Mouse (Mus musculus) regulatory T cell (primary cell): ENCODE results near the gene Dppa2.
"Not testable (repeated sequence)": the region's sequence is repeated elsewhere in the genome, so short reads cannot be mapped to it uniquely, and the experiment has no call there.

ENCODE experiments used
- in situ Hi-C: fragments of 300-600 bp; cut with MboI, MseI; formaldehyde crosslinking; loops from one replicate; pipeline ENCODE4 v1.15.1; 2025; ENCODE audit warnings: high pct_unique_total_duplicates

Gene Dppa2

DNA sequence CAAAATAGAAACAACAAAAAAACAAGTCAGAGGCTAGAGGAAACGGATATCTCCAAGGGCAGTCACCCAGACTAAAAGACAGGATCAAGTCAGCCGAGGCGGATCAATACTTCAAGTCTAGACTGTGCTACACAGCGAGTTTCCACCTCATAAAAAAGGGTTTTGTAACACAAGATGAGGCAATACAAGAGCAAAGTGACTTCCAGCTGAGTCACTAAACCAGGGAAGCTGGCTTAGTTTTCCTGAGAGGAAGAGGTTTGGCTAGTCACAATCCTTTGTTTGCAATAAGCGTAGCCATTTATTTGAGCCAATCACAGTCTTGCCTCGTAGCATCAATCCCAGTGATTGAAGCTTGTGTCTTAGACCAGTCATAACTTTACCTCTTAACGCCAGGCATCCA, at the start of gene Dppa2:
TSS of gene Dppa2 (plus strand) at position 400 of the 400 bp plus-strand sequence.
- in situ Hi-C loops = no loop called here

DNA sequence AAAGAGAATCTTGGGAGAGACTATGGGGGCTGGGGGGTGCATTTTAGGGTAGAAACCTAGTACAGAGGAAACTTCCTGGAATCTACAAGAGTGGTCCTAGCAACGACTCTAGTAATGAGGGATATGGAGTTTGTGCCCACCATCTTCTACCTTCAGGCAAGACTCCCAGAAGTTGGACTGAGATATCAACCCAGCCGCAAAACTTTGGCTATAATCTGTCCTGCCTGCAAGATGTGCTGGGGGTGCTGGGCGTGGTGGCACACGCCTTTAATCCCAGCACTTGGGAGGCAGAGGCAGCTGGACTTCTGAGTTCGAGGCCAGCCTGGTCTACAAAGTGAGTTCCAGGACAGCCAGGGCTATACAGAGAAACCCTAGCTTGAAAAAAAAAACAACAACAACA, 49.1 kb upstream of the Dppa2 start:
- in situ Hi-C loops = no loop called here

DNA sequence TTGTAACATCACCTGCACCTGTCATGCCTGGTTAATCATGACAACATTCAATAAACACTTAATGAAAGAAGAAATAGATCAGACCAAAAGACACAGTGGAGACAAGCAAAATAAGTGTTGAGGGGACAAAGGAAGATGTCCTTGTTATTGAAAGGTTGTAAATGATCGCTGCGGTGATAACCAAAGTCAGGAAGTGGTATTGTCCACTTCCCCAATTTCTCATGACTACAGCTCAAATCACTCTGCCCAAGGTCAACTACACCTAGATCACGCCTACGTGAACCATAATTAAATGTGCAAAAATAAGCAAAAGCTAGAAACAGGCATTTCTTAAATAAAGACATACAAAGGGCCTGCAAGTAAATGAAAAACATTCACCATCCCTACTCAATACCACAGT, 44.2 kb upstream of the Dppa2 start:
- in situ Hi-C loops = no loop called here

DNA sequence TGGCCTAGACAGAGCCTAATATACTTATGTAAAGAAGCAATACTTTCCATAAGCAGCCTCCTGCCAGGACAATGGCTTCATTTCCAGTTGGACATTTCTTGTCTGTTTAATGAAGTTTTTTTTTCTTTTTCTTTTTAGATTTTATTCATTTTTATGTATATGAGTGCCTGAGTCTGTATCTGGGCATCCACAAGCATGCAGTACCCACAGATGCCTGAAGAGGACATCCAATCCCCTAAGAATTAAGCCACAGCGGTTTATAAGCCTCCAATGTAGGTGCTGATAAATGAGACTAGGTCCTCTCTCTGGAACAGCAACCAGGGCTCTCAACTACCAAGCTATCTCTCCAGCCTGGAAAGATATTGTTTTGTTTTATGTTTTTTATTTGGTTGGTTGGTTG, 40.8 kb upstream of the Dppa2 start:
- in situ Hi-C loops = no loop called here

DNA sequence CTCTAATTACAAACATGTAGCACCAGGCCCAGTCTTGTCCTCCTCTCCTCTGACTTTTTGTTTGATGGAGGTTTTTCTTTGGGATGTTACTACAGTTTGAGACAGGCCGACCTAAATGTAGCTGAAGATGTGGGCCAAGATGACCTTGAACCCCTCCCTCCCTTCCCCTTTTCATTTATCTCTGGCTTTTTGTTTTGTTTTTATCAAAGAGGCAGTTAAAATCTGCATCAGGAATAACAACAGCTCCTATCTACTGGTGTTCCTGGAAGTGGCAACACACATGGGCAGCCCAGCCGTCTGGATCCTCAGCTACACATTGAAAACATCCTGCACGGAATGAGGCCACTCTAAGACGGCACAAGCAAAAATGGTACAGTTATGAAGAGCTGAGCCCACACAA, 37.9 kb upstream of the Dppa2 start:
- in situ Hi-C loops = no loop called here

DNA sequence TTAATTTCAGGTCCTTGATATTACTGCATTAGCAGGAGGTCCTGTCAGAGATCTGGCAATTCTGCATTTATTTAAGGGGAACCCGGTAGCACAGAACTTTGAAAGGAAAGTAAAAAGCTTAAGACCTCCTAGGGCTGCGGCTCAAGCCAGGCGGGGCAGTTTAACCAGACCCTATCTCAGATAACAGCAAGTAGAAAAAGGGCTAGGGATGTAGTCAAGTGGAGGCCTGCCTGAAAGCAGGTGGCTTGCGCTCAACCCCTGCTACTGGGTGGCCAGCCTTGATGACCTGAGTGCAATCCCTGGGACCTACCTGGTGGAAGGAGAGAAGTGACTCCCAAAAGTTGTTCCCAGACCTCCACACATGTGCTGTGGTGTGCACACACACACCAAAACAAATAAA, 26.8 kb upstream of the Dppa2 start:
- in situ Hi-C loops = no loop called here

DNA sequence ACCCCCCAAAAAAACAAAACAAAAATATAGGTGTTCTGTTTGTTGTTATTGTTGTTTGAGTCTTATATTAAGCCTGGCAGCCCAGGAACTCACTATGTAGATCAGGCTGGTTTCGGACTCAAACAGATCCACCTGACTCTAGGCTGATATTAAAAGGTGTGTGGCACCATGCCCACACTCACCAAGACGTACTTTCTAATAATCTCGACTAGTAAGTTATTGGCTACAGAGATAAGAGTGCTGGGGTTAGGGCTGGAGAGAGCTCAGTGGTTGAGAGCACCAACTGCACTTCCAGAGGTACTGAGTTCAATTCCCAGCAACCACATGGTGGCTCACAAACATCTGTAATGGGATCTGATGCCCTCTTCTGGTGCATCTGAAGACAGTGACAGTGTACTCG, 22.8 kb upstream of the Dppa2 start:
- in situ Hi-C loops = loop anchor here (10.0 kb wide), 1 partner anchor 816 kb away; no protein-coding TSS in a partner anchor

DNA sequence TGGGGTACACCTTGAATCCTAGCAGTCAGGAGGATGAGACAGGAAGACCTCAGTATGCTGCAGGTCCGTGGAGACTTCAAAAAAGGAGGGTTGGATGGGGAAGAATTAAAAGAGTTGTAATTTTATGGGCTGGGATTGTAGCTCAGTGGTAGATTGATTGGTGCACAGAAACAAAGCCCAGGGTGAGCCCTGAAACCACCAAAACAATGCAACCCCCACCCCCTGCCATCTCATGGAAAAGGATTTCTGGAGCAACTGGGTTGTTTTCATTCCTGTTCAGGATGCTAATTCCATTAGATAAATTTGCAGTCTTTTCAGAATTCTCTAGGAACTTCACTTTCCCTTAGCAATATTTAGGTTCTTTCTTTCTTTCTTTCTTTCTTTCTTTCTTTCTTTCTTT, 20.9 kb upstream of the Dppa2 start:
- in situ Hi-C loops = loop anchor here (10.0 kb wide), 1 partner anchor 818 kb away; no protein-coding TSS in a partner anchor

DNA sequence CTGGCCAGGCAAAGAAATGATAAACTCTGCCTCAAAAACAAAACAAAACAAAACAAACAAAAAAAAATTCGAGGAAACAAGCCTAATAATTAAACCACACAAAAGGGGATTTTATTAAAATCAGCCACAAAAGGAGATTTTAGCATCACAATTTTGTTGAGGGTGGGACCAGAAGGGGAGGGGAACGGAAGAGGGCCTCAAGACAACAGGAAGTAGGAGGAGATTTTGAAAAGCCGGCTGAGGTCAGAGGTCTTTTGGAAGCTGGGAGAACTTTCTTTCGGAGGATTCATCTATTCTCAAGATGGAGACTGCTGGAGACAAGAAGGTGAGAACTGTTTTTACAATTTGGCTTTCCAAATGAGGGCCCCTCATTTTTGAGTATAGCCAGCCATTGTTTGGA, 20.2 kb upstream of the Dppa2 start, which contains the start of gene Dppa4:
TSS of gene Dppa4 (plus strand) at position 217 of the 400 bp plus-strand sequence.
- in situ Hi-C loops = loop anchor here (10.0 kb wide), 1 partner anchor 819 kb away; no protein-coding TSS in a partner anchor

DNA sequence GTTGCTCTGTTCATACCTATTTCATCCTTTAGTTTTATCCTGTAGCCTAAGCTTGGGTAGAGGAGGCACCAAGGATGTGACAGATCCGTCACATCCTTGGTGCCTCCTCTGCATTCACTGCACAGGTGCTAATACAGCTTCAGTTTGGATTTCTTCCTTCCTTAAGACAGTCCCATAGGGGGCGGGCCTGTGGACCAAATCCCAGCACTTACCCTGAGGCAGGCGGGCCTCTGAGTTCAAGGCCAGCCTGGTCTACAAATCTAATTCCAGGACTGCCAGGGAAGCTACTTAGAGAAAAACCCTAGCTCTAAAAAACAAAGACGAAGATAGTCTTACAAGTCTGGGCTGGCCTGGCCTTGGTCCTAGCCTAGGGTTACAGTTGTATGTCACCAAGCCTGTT, 18.2 kb upstream of the Dppa2 start:
- in situ Hi-C loops = loop anchor here (10.0 kb wide), 1 partner anchor 821 kb away; no protein-coding TSS in a partner anchor

DNA sequence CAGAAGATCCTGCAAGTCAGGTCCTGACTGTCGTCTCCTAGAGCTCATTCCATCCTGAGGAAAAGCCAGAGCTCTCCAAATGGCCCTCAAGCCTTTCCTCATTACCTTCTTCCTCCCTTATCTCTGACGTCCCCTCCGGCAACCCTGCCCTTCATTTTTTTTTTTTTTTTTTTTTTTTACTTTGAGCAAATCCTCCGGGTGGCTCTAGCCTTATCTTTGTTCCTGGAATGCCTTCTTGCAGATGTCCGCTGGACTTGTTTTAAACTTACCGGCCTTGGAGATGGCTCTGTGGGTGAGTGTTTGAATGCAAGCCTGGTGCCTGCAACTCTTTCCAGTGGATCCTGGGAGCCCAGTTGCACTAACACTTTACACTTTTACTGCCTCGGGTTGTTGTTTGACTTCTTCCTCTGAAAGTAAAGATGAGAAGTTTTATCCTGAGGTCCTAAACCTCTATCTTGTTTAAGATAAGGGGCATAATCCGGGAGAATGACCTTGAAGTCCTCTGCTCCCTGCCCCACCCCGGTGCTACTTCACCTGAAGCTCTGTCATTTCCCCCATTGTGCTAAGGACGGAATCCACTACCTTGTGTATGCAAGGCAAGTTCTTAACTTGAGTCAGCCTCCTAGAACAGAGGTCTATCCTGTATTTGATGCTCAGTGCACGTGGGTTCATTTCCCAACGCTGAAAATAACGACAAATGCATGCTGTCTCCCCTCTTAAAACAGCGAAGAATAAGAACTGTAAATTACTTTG, 6.1 kb upstream of the Dppa2 start:
- in situ Hi-C loops = no loop called here

DNA sequence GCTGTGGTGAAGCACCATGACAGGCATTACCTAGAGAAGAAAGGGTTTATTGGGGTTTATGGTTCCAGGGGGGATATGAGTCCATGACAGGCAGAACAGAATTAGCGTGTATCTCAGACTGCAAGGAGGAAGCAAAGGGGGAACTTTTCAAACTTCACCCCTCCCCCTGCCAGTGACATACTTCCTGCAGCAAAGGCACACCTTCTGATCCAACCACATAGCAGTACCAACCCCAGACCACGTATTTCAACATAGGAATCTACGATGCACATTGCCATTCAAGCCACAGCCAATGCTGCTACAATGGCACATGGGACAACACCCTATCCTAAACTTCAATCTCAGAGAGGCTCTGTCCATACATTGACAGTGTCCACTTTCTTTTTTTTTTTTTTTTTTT, 3.8 kb upstream of the Dppa2 start:
- in situ Hi-C loops = no loop called here

DNA sequence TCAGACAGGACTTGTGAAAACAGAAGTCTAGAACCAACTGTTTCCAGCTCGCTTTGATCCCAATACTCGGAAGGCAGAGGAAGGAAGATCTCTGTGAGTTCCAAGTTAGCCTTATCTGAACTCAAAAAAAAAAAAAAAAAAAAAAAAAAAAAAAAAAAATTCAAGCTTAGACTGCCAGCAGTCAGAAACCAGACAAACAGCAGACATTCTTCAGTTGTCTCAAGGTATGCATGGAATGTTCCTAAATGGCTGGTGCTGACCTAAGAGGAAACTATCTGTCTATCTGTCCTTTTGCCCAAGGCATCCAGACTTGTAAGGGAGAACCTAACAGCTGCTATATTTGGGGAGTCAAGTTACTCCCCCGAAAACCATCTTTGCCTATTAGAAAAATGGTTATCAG, 275 bp downstream of the Dppa2 start:
- in situ Hi-C loops = no loop called here

DNA sequence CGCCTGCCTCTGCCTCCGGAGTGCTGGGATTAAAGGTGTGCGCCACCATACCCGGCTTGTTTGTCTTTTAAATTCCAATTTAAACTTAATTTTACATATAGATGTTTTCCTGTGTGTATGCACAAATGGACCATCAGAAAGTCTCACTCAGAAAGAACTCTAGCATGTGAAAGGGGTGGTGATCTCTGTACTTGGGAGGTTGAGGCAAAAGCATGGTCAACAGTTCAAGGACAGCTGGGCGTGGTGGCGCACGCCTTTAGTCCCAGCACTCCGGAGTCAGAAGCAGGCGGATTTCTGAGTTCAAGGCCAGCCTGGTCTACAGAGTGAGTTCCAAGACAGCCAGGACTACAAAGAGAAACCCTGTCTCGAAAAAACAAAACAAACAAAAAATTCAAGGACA, 5.2 kb downstream of the Dppa2 start:
- in situ Hi-C loops = not testable (repeated sequence)

DNA sequence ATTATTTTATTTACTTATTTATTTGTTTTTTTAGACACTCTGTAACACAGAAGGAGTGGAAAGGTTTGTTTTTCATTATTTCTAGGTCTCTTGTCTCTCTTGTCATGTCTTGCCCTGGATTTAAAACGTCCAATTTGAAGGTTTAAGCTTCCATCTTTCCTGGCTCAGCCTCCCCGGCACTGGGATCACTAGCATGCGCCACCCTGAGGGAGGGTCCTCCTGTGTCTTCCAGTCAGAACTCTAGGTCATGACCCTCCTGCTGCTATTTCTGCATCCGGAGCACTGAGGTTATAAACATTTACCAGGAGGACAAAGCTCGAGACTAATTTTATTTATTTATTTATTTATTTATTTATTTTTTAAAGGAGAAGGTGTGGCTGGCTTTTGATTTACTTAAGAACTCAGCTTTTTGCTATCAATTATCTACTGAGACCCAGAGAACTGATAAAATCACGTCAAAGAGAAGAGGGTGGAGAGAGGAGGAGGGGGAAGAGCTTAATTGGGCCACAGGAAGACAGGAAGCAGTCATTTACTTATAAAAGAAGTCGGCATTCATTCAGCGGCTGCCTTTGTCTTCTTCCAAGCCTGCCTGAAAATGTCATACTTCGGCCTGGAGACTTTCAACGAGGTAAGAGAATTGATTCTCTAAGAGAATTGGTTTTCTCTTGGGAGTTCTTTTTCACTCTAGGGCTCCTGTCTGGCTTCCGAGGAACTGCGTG, 6.4 kb downstream of the Dppa2 start:
- in situ Hi-C loops = no loop called here

DNA sequence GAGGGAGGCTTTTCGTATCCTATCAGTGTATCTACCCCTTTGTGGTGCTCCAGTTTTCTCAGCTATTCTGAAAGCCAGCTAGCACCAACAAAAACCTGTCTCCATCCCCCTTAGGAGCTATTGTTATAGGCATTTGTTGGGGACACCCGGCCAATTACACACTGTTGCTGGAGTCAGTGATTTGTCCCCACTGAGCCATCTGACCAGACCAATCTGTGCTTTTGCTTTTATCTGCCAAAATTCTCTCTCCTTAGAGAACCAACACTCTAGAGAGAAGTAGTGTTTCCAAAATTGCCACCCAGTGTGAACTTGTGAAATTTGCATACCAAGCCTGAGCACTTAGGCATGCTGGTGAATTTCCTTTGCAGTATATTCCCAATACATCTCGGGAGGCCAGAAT, 11.6 kb downstream of the Dppa2 start:
- in situ Hi-C loops = no loop called here

DNA sequence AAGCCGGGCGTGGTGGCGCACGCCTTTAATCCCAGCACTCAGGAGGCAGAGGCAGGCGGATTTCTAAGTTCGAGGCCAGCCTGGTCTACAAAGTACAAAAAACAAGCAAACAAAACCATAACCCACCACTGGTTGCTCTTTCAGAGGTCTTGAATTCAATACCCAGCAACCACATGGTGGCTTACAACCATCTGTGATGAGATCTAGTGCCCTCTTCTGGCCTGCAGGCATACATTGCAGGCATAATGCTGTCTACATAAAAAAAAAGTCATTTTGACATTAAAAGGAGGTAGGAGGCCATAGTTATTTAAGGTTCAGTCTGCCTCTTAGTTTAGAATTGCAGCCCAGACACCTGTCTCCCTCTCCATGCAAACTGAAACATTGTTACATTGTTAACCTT, 17.1 kb downstream of the Dppa2 start:
- in situ Hi-C loops = no loop called here

DNA sequence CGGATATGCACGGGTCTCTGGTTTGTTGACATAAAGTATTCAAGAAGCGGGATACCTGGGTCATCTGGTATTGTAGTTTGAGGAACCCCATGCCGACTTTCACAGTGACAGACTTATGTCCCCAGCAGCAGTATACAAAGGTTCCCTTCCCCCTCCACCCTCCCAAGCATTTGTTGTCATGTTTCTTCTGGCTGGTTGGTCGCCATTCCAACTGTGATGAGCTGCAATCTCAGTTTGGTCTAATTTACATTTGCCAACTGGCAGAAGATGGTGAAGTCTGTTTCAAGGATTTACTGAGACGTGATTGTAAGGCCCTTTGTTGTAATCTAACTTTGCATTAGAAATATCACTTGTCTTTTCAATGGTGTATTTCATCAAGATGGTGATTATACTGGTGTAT, 19.4 kb downstream of the Dppa2 start:
- in situ Hi-C loops = no loop called here

DNA sequence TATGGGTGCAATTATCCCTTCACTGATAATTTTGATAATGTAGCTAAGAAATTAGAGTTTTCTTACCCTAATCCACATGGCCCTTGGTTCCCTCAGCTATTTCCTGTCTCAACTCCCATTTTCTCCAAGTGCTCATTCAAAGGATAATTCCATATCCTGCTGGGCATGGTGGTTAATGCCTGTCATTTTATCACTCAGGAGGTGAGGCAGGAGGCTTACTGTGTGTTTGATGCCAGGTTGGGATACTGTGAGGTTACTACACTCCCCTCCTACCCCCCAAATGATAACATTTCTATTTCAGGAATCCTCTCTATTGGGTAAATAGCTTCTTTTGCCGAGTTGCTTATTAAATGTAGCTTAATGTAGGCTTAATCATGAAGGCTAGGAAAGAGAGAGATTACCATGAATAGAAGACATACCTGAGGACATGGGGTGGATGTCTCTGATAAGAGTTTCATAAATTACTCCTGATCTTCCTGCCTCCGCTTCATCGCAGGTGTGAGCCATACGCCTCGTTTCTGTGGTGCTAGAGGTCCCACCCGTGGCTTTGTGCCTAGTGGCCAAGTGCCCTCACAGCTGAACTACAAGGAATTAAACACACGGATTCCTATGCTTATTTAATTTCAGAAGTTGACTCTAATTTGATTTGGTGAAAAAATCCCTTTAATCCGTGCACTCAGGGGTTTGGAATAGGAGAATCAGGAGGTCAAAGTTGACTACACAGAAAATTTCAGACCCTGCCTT, 20.1 kb downstream of the Dppa2 start:
- in situ Hi-C loops = no loop called here

DNA sequence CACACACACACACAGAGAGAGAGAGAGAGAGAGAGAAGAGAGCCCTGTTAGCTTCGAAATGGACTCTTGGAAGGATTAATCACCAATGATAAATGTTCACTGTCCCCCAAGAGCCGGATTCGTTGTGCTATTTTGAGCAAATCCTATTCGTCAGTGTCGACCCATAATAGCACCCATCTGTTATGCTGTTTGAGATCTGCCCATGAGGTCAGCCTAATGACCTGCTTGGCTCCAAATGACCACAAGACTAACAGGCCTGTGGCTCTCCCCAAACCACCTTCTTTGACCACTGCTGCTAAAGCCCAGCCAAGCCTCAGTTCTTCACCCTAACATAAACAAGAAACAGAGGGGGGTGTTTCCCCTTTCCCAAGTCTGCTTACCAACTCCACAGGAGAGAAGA, 23.2 kb downstream of the Dppa2 start:
- in situ Hi-C loops = no loop called here

DNA sequence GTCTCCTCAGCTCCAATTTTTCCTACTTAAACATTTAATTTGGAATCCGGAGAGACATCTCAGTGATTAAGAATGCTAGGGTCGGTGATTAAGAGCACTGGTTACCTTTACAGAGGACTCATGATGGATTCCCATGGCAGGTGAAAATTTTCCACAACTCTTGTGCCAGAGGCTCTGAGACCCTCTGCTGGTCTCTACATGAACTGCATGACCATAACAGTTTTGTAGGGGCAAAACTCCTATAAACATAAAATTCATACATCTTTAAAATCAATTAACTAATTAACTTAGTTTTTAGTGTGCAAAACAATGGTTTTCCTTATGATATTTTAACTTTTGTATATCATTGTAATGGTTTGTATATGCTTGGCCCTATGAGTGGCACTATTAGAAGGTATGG, 24.7 kb downstream of the Dppa2 start:
- in situ Hi-C loops = no loop called here

DNA sequence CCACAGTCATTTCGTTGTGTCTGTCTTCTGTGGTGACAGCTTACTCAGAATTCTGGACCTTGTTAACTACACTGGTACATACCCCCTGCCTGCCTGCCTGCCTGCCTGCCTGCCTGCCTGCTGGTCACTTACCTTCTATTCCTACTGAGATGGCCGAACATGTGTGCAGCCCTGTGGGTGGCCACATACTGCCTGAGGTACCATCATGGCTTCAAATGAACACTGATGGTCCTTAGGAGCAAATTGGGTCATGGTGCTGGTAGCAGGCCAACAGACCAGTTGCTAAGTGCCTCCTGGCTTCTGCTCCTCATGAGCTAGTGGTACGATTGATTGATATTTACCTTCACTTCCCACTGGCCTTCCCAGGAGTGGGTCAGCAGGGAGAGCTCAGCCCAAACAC, 28.1 kb downstream of the Dppa2 start:
- in situ Hi-C loops = no loop called here
